Mouse (Mus musculus): ENCODE measurements around the gene Uqcc3. TPM values are rescaled to one million over a fixed set of nuclear protein-coding genes. Genes with fewer than 3 reads are reported as not detected.
A peak's percentile ranks its signal among the peaks of the same experiment; 100 is the strongest.

Uqcc3 gene
- 63.9 and 67.6 TPM in 2 replicates for polyA plus RNA-seq (2014; fragmentation: Nextera tagmentation; extraction: Ambion mirVana)

GRCm38 (mm10) chr19:8880311-8881033 lies at the start of gene Uqcc3:
Uqcc3 (minus strand) TSS chr19:8880923.
- ATAC-seq (ENCODE audit: insufficient number of reproducible peaks, insufficient read depth, low FRiP score, low read depth), result peak; percentile 96
- H3K27ac ChIP-seq (ENCODE audit: low read length), result peak within 1 kb of the TSS; percentile 85
- H3K27me3 ChIP-seq (ENCODE audit: control insufficient read depth, insufficient read depth, low read length), result no peaks in the 10 kb centered on the region
- peak within 1 kb of the TSS; percentile 84 for H3K4me2 ChIP-seq (replicated peaks; ENCODE audit: low read depth, low read length)
- H3K4me1 ChIP-seq (ENCODE audit: control insufficient read depth, insufficient read depth, low read length), result no peaks in the 10 kb centered on the region
- peak within 1 kb of the TSS; percentile 85 for H3K4me3 ChIP-seq (ENCODE audit: low read depth, low read length)
- peaks cover 13% of the 10 kb centered on the region for H3K36me3 ChIP-seq (ENCODE audit: control insufficient read depth, insufficient read depth, low read length)
- under 1% methylated on average over 42 of the region's 42 CpGs for WGBS
- peak within 1 kb of the TSS; percentile 83 for H3K9ac ChIP-seq (replicated peaks; ENCODE audit: low read depth, low read length)
- no peaks in the 10 kb centered on the region for H3K9me3 ChIP-seq (ENCODE audit: control insufficient read depth, low read depth, low read length)

- Histone ChIP-seq H3K36me3 (ENCODE audit: control insufficient read depth, insufficient read depth, low read length) (peaks cover 38% of the 10 kb centered on the region), H3K4me2 (replicated peaks; ENCODE audit: low read depth, low read length) (peak overlapping the region; percentile 73), H3K4me1 (ENCODE audit: control insufficient read depth, insufficient read depth, low read length) (peaks cover 10% of the 10 kb centered on the region; the same call in 1 of the 2 replicates), H3K9me3 (ENCODE audit: control insufficient read depth, low read depth, low read length) (no peaks in the 10 kb centered on the region), H3K4me3 (ENCODE audit: low read depth, low read length) (peak overlapping the region; percentile 85), H3K9ac (replicated peaks; ENCODE audit: low read depth, low read length) (peak overlapping the region; percentile 68), H3K27me3 (ENCODE audit: control insufficient read depth, insufficient read depth, low read length) (no peaks in the 10 kb centered on the region), H3K27ac (ENCODE audit: low read length) (peak overlapping the region; percentile 81)
- 7% methylated on average over 11 of the region's 11 CpGs for WGBS
- no peak for ATAC-seq (ENCODE audit: insufficient number of reproducible peaks, insufficient read depth, low FRiP score, low read depth)
Observed at GRCm38 (mm10) chr19:8930117-8930516, 49.4 kb upstream of the Uqcc3 start.

- peaks cover 10% of the 10 kb centered on the region; the same call in 1 of the 2 replicates for H3K4me1 ChIP-seq (ENCODE audit: control insufficient read depth, insufficient read depth, low read length)
- H3K36me3 ChIP-seq (ENCODE audit: control insufficient read depth, insufficient read depth, low read length), result peaks cover 38% of the 10 kb centered on the region
- no peaks in the 10 kb centered on the region for H3K27me3 ChIP-seq (ENCODE audit: control insufficient read depth, insufficient read depth, low read length)
- WGBS, result under 1% methylated on average over 72 of the region's 74 CpGs
- peak; percentile 78 for ATAC-seq (ENCODE audit: insufficient number of reproducible peaks, insufficient read depth, low FRiP score, low read depth)
- peak within 1 kb of the TSS; percentile 81 for H3K27ac ChIP-seq (ENCODE audit: low read length)
- H3K9ac ChIP-seq (replicated peaks; ENCODE audit: low read depth, low read length), result peak within 1 kb of the TSS; percentile 68
- H3K4me3 ChIP-seq (ENCODE audit: low read depth, low read length), result peak within 1 kb of the TSS; percentile 85
- H3K4me2 ChIP-seq (replicated peaks; ENCODE audit: low read depth, low read length), result peak within 1 kb of the TSS; percentile 73
- H3K9me3 ChIP-seq (ENCODE audit: control insufficient read depth, low read depth, low read length), result no peaks in the 10 kb centered on the region
Observed at GRCm38 (mm10) chr19:8929224-8930088, 48.7 kb upstream of the Uqcc3 start, which contains the start of the genes Rom1 and Eml3. Rom1 (minus strand) TSS chr19:8929356. Eml3 (plus strand) TSS chr19:8929552.

GRCm38 (mm10) chr19:8928689-8929223 lies 48.0 kb upstream of the Uqcc3 start:
- Histone ChIP-seq H3K9ac (replicated peaks; ENCODE audit: low read depth, low read length) (0 out of 2 replicates have a peak overlapping the region, but pooled peaks have one; percentile 68), H3K9me3 (ENCODE audit: control insufficient read depth, low read depth, low read length) (no peaks in the 10 kb centered on the region), H3K27ac (ENCODE audit: low read length) (peak overlapping the region; percentile 81; the same call in 1 of the 2 replicates), H3K4me1 (ENCODE audit: control insufficient read depth, insufficient read depth, low read length) (peaks cover 10% of the 10 kb centered on the region; the same call in 1 of the 2 replicates), H3K36me3 (ENCODE audit: control insufficient read depth, insufficient read depth, low read length) (peaks cover 32% of the 10 kb centered on the region; the same call in 1 of the 2 replicates), H3K4me3 (ENCODE audit: low read depth, low read length) (peak overlapping the region; percentile 85; the same call in 1 of the 2 replicates), H3K27me3 (ENCODE audit: control insufficient read depth, insufficient read depth, low read length) (no peaks in the 10 kb centered on the region), H3K4me2 (replicated peaks; ENCODE audit: low read depth, low read length) (peak overlapping the region; percentile 73)
- 31% methylated on average over 16 of the region's 16 CpGs for WGBS
- no peak for ATAC-seq (ENCODE audit: insufficient number of reproducible peaks, insufficient read depth, low FRiP score, low read depth)

- H3K4me3 ChIP-seq (ENCODE audit: low read depth, low read length), result no peak overlapping the region
- no peaks in the 10 kb centered on the region for H3K27me3 ChIP-seq (ENCODE audit: control insufficient read depth, insufficient read depth, low read length)
- no peak overlapping the region for H3K27ac ChIP-seq (ENCODE audit: low read length)
- H3K4me1 ChIP-seq (ENCODE audit: control insufficient read depth, insufficient read depth, low read length), result peaks cover 10% of the 10 kb centered on the region; the same call in 1 of the 2 replicates
- peaks cover 25% of the 10 kb centered on the region; the same call in 1 of the 2 replicates for H3K36me3 ChIP-seq (ENCODE audit: control insufficient read depth, insufficient read depth, low read length)
- no peak for ATAC-seq (ENCODE audit: insufficient number of reproducible peaks, insufficient read depth, low FRiP score, low read depth)
- no peak overlapping the region for H3K4me2 ChIP-seq (replicated peaks; ENCODE audit: low read depth, low read length)
- no peak overlapping the region for H3K9ac ChIP-seq (replicated peaks; ENCODE audit: low read depth, low read length)
- H3K9me3 ChIP-seq (ENCODE audit: control insufficient read depth, low read depth, low read length), result no peaks in the 10 kb centered on the region
- 83% methylated on average over 12 of the region's 12 CpGs for WGBS
Observed at GRCm38 (mm10) chr19:8927891-8928525, 47.3 kb upstream of the Uqcc3 start.

- ATAC-seq (ENCODE audit: insufficient number of reproducible peaks, insufficient read depth, low FRiP score, low read depth), result no peak
- 94% methylated on average over 2 of the region's 2 CpGs for WGBS
Observed at GRCm38 (mm10) chr19:8926766-8927165, 46.0 kb upstream of the Uqcc3 start.

GRCm38 (mm10) chr19:8921741-8922140 lies 41.0 kb upstream of the Uqcc3 start:
- H3K27me3 ChIP-seq (ENCODE audit: control insufficient read depth, insufficient read depth, low read length), result no peaks in the 10 kb centered on the region
- H3K36me3 ChIP-seq (ENCODE audit: control insufficient read depth, insufficient read depth, low read length), result peaks cover 16% of the 10 kb centered on the region
- H3K4me1 ChIP-seq (ENCODE audit: control insufficient read depth, insufficient read depth, low read length), result peaks cover 9% of the 10 kb centered on the region; the same call in 1 of the 2 replicates
- no peak overlapping the region for H3K27ac ChIP-seq (ENCODE audit: low read length)
- H3K4me3 ChIP-seq (ENCODE audit: low read depth, low read length), result peak overlapping the region; percentile 71
- no peak for ATAC-seq (ENCODE audit: insufficient number of reproducible peaks, insufficient read depth, low FRiP score, low read depth)
- H3K4me2 ChIP-seq (replicated peaks; ENCODE audit: low read depth, low read length), result peak overlapping the region; percentile 77; the same call in 1 of the 2 replicates
- no peaks in the 10 kb centered on the region for H3K9me3 ChIP-seq (ENCODE audit: control insufficient read depth, low read depth, low read length)
- H3K9ac ChIP-seq (replicated peaks; ENCODE audit: low read depth, low read length), result peak overlapping the region; percentile 57; the same call in 1 of the 2 replicates
- WGBS, result 85% methylated on average over 9 of the region's 9 CpGs

More at GRCm38 (mm10) chr19:8926766-8927165, 46.0 kb upstream of the Uqcc3 start:
- Histone ChIP-seq H3K9me3 (ENCODE audit: control insufficient read depth, low read depth, low read length) (no peaks in the 10 kb centered on the region), H3K9ac (replicated peaks; ENCODE audit: low read depth, low read length) (no peak overlapping the region), H3K36me3 (ENCODE audit: control insufficient read depth, insufficient read depth, low read length) (peaks cover 21% of the 10 kb centered on the region; the same call in 1 of the 2 replicates), H3K4me1 (ENCODE audit: control insufficient read depth, insufficient read depth, low read length) (peaks cover 11% of the 10 kb centered on the region; the same call in 1 of the 2 replicates), H3K4me3 (ENCODE audit: low read depth, low read length) (no peak overlapping the region), H3K4me2 (replicated peaks; ENCODE audit: low read depth, low read length) (no peak overlapping the region), H3K27ac (ENCODE audit: low read length) (no peak overlapping the region), H3K27me3 (ENCODE audit: control insufficient read depth, insufficient read depth, low read length) (no peaks in the 10 kb centered on the region)
